Mouse (Mus musculus) stomach, embryonic 15.5 days (tissue): ENCODE results near the gene Palm. TPM values are rescaled to one million over a fixed set of nuclear protein-coding genes. Genes with fewer than 3 reads are reported as not detected.
A peak's percentile ranks its signal among the peaks of the same experiment; 100 is the strongest.

Experiments
- ATAC-seq: fragments of 200-750 bp; cut with Nextera tagmentation; 2 replicates; pipeline ENCODE4 v1.8.0; 2017; ENCODE audit warnings: low read depth, moderate number of reproducible peaks, moderate TSS enrichment; ENCODE audit not compliant: insufficient read depth, low FRiP score
- H3K27ac ChIP-seq: fragments of 300-500 bp; sonication (generic); 2 replicates; pipeline ENCODE4 v1.5.1; 2015; ENCODE audit warnings: mild to moderate bottlenecking, inconsistent platforms
- H3K27me3 ChIP-seq: fragments of 300-500 bp; sonication (generic); replicated peaks from 2 replicates; pipeline ENCODE4 v1.6.1; 2015; ENCODE audit warnings: inconsistent platforms
- H3K36me3 ChIP-seq: fragments of 300-500 bp; sonication (generic); 2 replicates; pipeline ENCODE4 v1.6.1; 2015; ENCODE audit warnings: inconsistent platforms
- H3K4me1 ChIP-seq: fragments of 300-500 bp; sonication (generic); 2 replicates; pipeline ENCODE4 v1.6.1; 2015; ENCODE audit warnings: inconsistent platforms
- H3K4me2 ChIP-seq: fragments of 300-500 bp; sonication (generic); 2 replicates; pipeline ENCODE4 v1.6.1; 2015; ENCODE audit warnings: mild to moderate bottlenecking, inconsistent platforms
- H3K4me3 ChIP-seq: fragments of 300-500 bp; sonication (generic); replicated peaks from 2 replicates; pipeline ENCODE4 v1.5.1; 2015; ENCODE audit warnings: inconsistent platforms
- H3K9ac ChIP-seq: fragments of 300-500 bp; sonication (generic); 2 replicates; pipeline ENCODE4 v1.6.1; 2015; ENCODE audit warnings: inconsistent platforms
- H3K9me3 ChIP-seq: fragments of 300-500 bp; sonication (generic); 2 replicates; pipeline ENCODE4 v1.6.1; 2016; ENCODE audit warnings: inconsistent platforms
- WGBS: fragments of 180-500 bp; shearing (Covaris S2); methylation state at CpG from one replicate; pipeline ENCODE4 v1.1.7; 2015; 5-methylcytosine and 5-hydroxymethylcytosine counted together
- polyA plus RNA-seq: library from polyadenylated mRNA; unstranded; fragments of >200 nt; fragmentation: Nextera tagmentation; extraction: Ambion mirVana; gene quantifications from 2 replicates; pipeline ENCODE4 v1.2.1, GENCODE M21; 2015

Gene Palm
- polyA plus RNA-seq, 1 experiment from 2014 or later: 54.1 TPM

DNA sequence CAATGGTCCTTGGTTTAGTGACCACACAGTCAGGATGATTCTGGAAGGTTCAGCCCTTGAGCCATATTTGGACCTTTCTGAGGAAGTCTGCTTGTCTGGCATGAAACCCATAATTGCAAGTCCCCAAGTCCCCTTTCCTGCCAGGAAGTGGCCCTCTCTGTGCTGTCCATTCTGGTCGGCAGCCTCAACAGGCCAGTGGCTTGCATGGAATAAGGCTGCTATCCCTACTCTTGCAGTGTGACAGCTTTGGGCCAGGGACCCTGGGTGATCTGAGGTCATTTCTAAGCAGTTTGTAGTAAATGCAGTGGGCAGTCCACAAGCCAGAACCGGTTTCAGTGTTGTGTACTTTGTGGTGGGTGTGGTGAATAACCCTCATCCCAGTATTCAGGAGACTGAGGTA lies 44.8 kb downstream of the Palm start:
- H3K36me3 ChIP-seq: no peaks in the 10 kb centered on the region
- H3K9me3 ChIP-seq: no peaks in the 10 kb centered on the region
- H3K27ac ChIP-seq: no peak overlapping the region
- H3K4me3 ChIP-seq: no peak overlapping the region
- no peak overlapping the region for H3K4me2 ChIP-seq
- WGBS: 41% methylated on average over 2 of the region's 2 CpGs
- no peaks in the 10 kb centered on the region for H3K27me3 ChIP-seq
- no peak for ATAC-seq
- H3K9ac ChIP-seq: no peak overlapping the region
- H3K4me1 ChIP-seq: peaks cover 13% of the 10 kb centered on the region

DNA sequence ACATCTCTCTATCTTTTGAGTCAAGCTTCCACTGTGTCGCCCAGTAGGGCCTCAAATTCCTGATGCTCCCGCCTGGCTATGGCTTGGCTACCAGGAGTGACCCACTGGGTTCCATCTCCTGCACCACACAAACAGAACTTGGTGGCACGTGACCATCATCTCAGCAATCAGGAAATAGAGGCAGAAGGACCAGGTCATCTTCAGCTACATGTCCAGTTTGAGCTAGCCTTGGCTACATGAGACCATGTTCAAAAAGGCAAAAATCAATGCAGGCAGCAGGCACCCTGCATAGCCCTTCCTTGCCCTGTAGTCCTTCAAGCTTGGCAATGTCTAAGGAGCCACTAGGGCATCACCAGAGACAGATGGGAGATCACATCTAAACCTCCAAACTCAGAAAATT lies 46.7 kb downstream of the Palm start:
- ATAC-seq: no peak
- Histone ChIP-seq H3K27ac (peak overlapping the region; percentile 95), H3K4me2 (no peak overlapping the region; the same call in 1 of the 2 replicates), H3K27me3 (no peaks in the 10 kb centered on the region), H3K36me3 (no peaks in the 10 kb centered on the region), H3K9me3 (no peaks in the 10 kb centered on the region), H3K4me3 (no peak overlapping the region), H3K4me1 (peaks cover 20% of the 10 kb centered on the region), H3K9ac (no peak overlapping the region)
- 87% methylated on average over 3 of the region's 3 CpGs for WGBS

DNA sequence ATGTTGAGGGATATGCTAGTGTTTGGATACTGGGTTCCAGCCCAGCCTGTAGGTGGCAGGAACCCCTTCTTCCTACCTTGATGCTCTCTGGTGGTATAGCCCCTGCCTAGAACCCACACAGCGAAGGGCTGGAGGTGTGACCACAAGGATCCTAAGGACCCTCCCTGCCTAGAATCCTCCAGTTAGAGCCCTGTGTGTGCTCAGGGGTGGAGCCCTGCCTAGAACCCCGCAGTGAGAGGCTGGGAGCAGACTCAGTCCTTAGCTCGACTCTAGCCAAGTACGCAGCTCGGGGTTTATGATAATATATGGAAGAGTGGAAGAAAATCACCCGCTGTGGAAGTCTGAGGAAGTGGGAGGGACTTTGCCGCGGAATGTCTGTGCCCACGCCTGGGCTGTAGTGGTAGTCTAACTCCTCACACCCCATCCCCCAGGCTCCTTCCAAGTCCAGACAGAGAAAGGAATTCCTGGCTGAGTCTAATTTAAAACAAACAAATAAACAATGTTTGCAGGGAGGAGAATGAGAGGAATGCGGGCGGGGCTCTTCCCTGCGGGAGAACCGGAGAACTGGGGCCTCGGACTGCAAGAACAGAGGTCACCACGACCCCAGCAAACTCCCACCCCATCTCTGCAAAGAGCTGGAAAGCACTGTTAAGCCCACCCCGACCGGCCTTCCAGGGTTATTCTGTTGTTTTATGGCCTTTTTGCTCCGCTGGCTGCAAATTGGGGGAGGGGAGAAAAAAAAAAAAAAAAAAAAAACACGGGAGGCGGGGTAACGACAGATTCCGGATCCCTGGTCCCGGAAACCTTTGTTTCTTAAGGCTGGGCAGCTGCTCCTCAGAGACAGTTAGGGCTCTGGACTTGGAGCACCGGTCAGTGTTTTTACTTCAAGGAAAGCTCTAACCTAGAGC lies 47.5 kb downstream of the Palm start:
- ATAC-seq: peak; percentile 86
- Histone ChIP-seq H3K27ac (peak overlapping the region; percentile 95), H3K4me1 (peaks cover 20% of the 10 kb centered on the region), H3K9ac (peak overlapping the region; percentile 16; the same call in 1 of the 2 replicates), H3K27me3 (no peaks in the 10 kb centered on the region), H3K36me3 (no peaks in the 10 kb centered on the region), H3K9me3 (no peaks in the 10 kb centered on the region), H3K4me2 (peak overlapping the region; percentile 87), H3K4me3 (peak overlapping the region; percentile 40)
- 1% methylated on average over 24 of the region's 24 CpGs for WGBS

DNA sequence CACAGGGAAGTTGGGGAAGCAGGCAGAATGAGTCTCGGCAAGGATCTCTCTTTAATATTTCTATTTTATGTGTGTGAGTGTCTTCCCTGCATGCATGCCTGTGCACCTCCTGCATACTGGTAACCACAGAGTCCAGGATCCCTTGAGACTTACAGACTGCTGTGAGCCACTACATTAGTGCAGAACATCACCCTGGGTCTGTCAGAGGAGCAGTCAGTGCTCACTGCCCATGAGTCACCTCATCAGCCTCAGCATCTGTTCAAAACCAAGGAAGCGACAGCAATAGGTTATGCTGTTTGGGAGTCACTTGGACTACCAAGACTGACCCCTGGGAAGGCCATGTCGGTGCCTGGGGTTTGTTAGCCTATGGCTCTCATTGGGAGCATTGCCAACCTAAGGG lies 49.0 kb downstream of the Palm start:
- Histone ChIP-seq H3K4me3 (no peak overlapping the region), H3K4me2 (no peak overlapping the region), H3K27ac (no peak overlapping the region), H3K36me3 (no peaks in the 10 kb centered on the region), H3K27me3 (no peaks in the 10 kb centered on the region), H3K9ac (no peak overlapping the region), H3K4me1 (peaks cover 20% of the 10 kb centered on the region), H3K9me3 (no peaks in the 10 kb centered on the region)
- 66% methylated on average over 3 of the region's 3 CpGs for WGBS
- no peak for ATAC-seq

DNA sequence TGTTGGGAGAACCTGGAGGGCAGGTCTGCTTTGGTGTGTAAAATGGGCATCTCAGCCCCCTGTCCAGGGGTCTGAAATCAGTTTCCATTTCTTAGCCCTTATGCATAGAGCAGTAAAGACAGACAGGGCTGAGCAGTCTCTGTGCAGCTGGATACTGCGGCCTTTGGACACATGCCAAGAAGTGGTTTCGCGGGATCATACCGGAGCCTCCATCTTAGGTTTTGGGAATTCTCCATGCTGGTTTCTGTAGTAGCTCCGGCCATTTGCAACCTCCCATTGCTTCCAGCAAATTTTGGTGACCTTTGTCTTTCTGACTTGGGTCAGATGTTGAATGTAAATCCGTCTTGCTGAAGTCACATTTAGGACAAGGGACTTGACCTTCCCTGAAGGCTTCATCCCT lies 50.1 kb downstream of the Palm start:
- ATAC-seq: peak; percentile 40
- no peak overlapping the region for H3K27ac ChIP-seq

DNA sequence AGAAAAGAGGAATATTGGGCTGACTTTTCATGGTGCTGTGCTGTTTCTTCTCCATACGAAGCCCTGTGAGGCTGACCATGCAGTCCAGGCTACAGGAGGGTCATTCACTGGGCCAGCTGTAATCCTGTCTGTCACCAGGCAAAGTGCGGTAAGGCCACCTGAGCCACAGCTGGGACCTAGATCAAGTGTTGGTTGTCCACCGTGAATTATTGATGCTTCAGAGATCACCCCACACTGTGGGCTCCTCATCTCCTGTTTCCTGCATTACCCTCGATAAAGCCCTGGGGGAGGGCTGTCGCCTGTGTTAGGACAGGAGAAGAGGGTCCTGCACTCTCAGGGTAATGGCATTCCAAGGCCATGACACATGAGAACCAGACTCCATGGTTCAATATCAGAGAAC lies 53.2 kb downstream of the Palm start:
- WGBS: 56% methylated on average over 5 of the region's 5 CpGs
- Histone ChIP-seq H3K4me1 (peaks cover 15% of the 10 kb centered on the region), H3K27ac (no peak overlapping the region), H3K27me3 (no peaks in the 10 kb centered on the region), H3K4me2 (no peak overlapping the region), H3K36me3 (no peaks in the 10 kb centered on the region), H3K9ac (no peak overlapping the region), H3K4me3 (no peak overlapping the region), H3K9me3 (no peaks in the 10 kb centered on the region)
- no peak for ATAC-seq

More for the DNA sequence above, 50.1 kb downstream of the Palm start:
- H3K9ac ChIP-seq: no peak overlapping the region
- H3K4me2 ChIP-seq: no peak overlapping the region
- peaks cover 20% of the 10 kb centered on the region for H3K4me1 ChIP-seq
- no peaks in the 10 kb centered on the region for H3K36me3 ChIP-seq
- no peaks in the 10 kb centered on the region for H3K9me3 ChIP-seq
- 44% methylated on average over 6 of the region's 6 CpGs for WGBS
- no peaks in the 10 kb centered on the region for H3K27me3 ChIP-seq
- H3K4me3 ChIP-seq: no peak overlapping the region

DNA sequence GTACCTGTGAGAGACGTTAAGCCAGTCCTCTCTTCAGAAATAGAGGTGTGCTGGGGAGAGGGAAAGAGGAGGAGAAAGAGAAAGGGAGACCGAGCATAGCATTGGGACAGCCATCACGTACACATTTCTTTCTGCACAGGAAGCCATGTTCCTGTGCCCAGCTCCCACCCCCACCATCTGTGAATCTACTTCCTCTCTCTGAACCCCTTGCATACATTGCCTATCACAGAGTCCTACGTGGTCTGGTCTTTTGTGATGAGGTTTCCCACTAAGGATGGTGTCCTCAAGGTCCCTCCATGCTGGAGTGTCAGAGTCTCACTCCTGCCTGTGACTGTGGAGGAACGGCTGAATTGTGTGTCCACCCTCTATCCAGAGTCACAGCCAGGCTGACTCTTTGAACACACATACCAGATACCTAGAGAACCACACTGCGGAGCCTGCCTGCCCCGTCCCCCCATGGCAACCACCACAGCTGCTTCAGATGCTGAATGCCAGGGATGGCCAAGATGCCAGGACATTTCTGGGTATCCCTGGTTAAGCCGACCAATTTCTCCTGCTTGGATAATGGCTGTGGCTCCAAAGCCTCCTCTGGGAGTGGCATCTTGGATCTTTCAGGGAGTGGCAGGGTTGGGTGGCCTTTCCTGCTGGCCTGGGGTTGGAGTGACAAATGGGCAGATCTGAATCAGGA lies 56.7 kb downstream of the Palm start:
- no peak overlapping the region for H3K27ac ChIP-seq
- no peaks in the 10 kb centered on the region for H3K27me3 ChIP-seq
- no peaks in the 10 kb centered on the region for H3K36me3 ChIP-seq
- peaks cover 21% of the 10 kb centered on the region for H3K4me1 ChIP-seq
- no peak overlapping the region for H3K9ac ChIP-seq
- 77% methylated on average over 8 of the region's 8 CpGs for WGBS
- H3K4me2 ChIP-seq: no peak overlapping the region
- H3K9me3 ChIP-seq: no peaks in the 10 kb centered on the region
- no peak overlapping the region for H3K4me3 ChIP-seq
- no peak for ATAC-seq

DNA sequence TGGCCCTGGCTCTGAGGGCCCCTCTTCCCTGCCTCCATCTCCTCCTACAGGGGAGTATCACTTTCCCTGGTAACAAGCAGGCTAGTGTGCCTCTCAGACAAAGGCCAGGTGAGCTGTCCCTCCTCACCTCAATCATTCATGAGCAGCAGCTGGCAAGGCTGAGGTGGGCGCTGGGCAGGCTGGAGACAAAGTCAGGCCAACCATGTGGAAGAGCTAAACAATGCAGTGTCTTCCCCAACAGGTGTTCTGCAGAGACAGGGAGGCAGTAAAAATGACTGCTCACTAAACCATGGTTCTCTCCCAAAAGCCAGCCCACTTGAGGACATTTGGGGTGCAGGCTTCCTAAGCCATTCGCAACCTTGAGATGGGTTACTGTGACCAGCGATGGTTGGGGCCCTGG lies 58.3 kb downstream of the Palm start:
- Histone ChIP-seq H3K27ac (peak overlapping the region; percentile 100), H3K4me2 (peak overlapping the region; percentile 85), H3K36me3 (no peaks in the 10 kb centered on the region), H3K4me1 (peaks cover 25% of the 10 kb centered on the region), H3K4me3 (no peak overlapping the region), H3K9me3 (no peaks in the 10 kb centered on the region), H3K27me3 (no peaks in the 10 kb centered on the region), H3K9ac (no peak overlapping the region)
- ATAC-seq: no peak
- 51% methylated on average over 3 of the region's 3 CpGs for WGBS

DNA sequence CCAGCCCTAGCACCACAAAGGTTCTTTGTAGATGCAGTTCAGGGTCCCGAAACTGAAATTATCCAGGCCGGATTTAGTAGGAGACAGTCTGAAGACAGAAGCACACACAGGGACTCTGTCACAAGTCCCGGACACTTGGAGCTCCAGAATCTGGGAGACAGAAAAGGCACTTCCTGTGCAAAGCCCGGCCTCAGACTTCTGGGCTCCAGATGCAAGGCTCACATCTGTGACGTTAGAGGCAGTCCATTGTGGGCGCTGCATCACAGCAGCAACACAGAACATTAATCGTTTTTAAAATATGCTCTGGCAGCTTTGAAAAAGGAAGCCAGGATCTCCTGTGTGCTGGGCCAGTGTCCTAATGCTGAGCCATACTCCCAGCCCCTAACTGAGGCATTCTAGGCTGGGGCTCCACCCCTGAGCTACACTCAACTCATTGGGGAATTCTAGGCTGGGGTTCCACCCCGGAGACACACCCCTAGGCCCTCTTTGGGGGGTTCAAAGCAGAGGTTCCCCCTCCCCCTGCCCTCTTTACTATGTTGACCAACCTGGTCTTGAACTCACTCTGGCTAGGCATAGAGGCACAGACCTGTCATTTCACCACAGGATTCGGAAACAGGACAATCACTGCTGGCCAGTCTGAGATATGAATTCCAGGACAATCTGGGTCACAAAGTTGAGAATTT lies 58.9 kb downstream of the Palm start:
- peaks cover 31% of the 10 kb centered on the region for H3K4me1 ChIP-seq
- H3K4me3 ChIP-seq: peak overlapping the region; percentile 96; the same call in 1 of the 2 replicates
- no peak overlapping the region for H3K9ac ChIP-seq
- no peaks in the 10 kb centered on the region for H3K9me3 ChIP-seq
- no peak for ATAC-seq
- no peaks in the 10 kb centered on the region for H3K27me3 ChIP-seq
- H3K4me2 ChIP-seq: peak overlapping the region; percentile 85
- peak overlapping the region; percentile 100 for H3K27ac ChIP-seq
- H3K36me3 ChIP-seq: no peaks in the 10 kb centered on the region
- 30% methylated on average over 9 of the region's 9 CpGs for WGBS

DNA sequence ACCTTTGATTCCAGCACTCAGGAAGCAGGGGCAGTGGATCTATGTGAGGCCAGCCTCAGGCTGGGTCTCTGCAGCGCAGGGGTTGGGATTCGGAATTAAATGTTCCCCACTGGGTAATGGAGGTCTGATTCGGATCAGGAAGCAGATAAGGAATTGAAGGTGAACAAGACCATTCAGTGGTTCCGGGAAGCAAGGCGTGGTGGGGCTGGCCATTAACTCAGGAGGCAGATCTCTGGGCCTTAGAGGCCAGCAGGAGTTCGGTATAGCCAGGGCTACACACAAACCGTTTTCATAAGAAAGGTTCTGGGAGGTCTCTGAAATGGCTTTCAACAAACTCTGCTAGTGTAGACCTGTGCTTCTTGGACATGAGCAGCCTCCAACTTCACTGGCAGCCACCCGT lies 59.5 kb downstream of the Palm start:
- Histone ChIP-seq H3K4me3 (peak overlapping the region; percentile 96), H3K9me3 (no peaks in the 10 kb centered on the region), H3K9ac (peak overlapping the region; percentile 33; the same call in 1 of the 2 replicates), H3K27me3 (no peaks in the 10 kb centered on the region), H3K4me1 (peaks cover 37% of the 10 kb centered on the region), H3K36me3 (no peaks in the 10 kb centered on the region), H3K4me2 (peak overlapping the region; percentile 85), H3K27ac (peak overlapping the region; percentile 100)
- no peak for ATAC-seq
- 14% methylated on average over 8 of the region's 8 CpGs for WGBS

DNA sequence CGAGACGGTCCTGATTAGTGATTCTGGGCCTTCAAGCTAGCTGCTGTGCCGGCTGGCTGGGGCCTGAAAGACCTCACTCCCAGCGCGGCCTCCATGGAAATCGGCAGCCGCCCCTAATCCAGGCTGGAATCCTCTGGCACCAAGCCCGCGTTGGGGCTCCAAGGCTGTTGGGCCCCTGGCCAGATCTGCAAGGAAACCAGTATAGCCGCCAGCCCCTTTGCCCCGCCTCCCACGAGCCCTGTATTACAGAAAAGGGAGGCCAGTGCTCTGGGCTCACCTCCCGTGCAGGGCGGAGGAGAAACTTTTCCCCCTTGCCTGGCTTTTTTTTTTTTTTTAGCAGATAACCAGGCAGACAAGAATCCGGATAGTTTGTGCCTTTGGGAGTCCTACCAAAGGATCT lies 60.0 kb downstream of the Palm start:
- H3K36me3 ChIP-seq: no peaks in the 10 kb centered on the region
- peak overlapping the region; percentile 85 for H3K4me2 ChIP-seq
- no peaks in the 10 kb centered on the region for H3K27me3 ChIP-seq
- peak overlapping the region; percentile 96 for H3K4me3 ChIP-seq
- WGBS: under 1% methylated on average over 15 of the region's 15 CpGs
- H3K9ac ChIP-seq: peak overlapping the region; percentile 51
- peak; percentile 55 for ATAC-seq
- no peaks in the 10 kb centered on the region for H3K9me3 ChIP-seq
- H3K4me1 ChIP-seq: peaks cover 43% of the 10 kb centered on the region
- peak overlapping the region; percentile 100 for H3K27ac ChIP-seq
